ENCODE assay signal across 8 mouse cellular contexts in the genomic region with DNA sequence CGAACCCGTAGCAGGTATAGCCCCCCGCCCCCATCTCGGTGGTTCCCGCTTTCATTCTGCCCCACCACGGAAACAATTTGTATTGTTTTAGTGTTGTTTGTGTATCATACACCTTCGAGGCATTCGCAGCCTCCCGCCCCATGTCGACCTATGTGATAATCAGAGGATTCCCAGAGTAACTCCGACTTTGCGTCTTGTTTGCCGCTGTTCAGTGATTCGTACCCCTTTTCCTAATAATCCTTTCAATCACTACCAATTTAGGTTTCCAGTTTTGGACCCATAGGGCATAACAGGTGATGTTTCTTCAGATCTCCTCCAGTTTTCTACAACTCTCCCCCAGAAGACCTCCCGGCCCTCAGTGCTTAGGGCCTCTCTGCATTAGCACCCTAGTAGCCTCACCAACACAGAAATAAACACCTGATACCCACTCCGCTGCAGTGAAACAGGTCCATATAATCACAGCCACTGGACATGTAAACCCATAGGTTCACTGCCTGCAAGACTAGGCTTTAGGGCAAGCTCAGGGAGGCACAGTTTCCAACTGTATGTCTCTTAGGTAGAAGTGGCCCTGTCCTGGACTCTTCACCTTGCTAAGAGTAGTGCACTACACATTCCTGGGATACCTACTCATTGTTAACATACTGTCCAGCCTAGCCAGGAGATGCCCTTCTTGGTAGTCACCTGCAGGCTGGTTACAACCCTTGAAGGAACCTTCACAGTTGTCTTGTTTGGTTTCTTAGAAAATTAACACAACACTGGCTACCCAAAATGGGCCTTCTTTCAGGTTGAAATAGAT. TPM values are rescaled to one million over a fixed set of nuclear protein-coding genes. Genes with fewer than 3 reads are reported as not detected.
DNase-seq lines count a peak whose midpoint lies in the region; ATAC-seq and TF ChIP-seq lines count a peak whose summit lies in the region.

No protein-coding gene starts in this region.

- H3K4me1 ChIP-seq in lung, embryonic 16.5 days (replicated peaks; ENCODE audit: control insufficient read depth, insufficient read depth, low read length), result peaks cover 5% of the 10 kb centered on the region
- H3K4me1 ChIP-seq in embryonic fibroblast, embryonic 13.5 days (ENCODE audit: control insufficient read depth, insufficient read depth, low read length), result peaks cover 4% of the 10 kb centered on the region
- peaks cover 4% of the 10 kb centered on the region for H3K4me1 ChIP-seq in limb, embryonic 11.5 days (ENCODE audit: control insufficient read depth, insufficient read depth, low read length)
- H3K4me1 ChIP-seq in neural tube, embryonic 12.5 days, result peaks cover 6% of the 10 kb centered on the region

- H3K36me3 ChIP-seq in lung, embryonic 16.5 days (ENCODE audit: control insufficient read depth, insufficient read depth, low read length), result no peaks in the 10 kb centered on the region
- no peaks in the 10 kb centered on the region for H3K36me3 ChIP-seq in limb, embryonic 11.5 days (ENCODE audit: control insufficient read depth, insufficient read depth, low read length)
- peaks cover 3% of the 10 kb centered on the region; the same call in 1 of the 2 replicates for H3K36me3 ChIP-seq in neural tube, embryonic 12.5 days

- TF ChIP-seq CTCF in embryonic fibroblast, embryonic 13.5 days (IDR thresholded peaks at IDR 0.05; ENCODE audit: borderline replicate concordance, insufficient read depth, low read length), result no peak

- no peak for DNase-seq in lung, postnatal 14 days
- no peak for DNase-seq in limb, embryonic 11.5 days (ENCODE audit: low spot score)
- DNase-seq in right cerebral cortex, adult 2 months (ENCODE audit: low spot score in 2 of 2), result no peak
- no peak for DNase-seq in urinary bladder, postnatal 25 days (ENCODE audit: low spot score)
- DNase-seq in gastrocnemius, postnatal 25 days, result no peak

- H3K4me3 ChIP-seq in lung, embryonic 16.5 days (ENCODE audit: low read length), result peak overlapping the region; percentile 87
- peak overlapping the region; percentile 93 for H3K4me3 ChIP-seq in embryonic fibroblast, embryonic 13.5 days (ENCODE audit: insufficient read depth, low read length)
- peak overlapping the region; percentile 80 for H3K4me3 ChIP-seq in limb, embryonic 11.5 days (ENCODE audit: low read depth, low read length)
- peak overlapping the region; percentile 76 for H3K4me3 ChIP-seq in neural tube, embryonic 12.5 days

- peak overlapping the region; percentile 73 for H3K4me2 ChIP-seq in lung, embryonic 16.5 days (ENCODE audit: low read depth, low read length)
- peak overlapping the region; percentile 86 for H3K4me2 ChIP-seq in limb, embryonic 11.5 days (ENCODE audit: low read depth, severe bottlenecking)
- H3K4me2 ChIP-seq in neural tube, embryonic 12.5 days (replicated peaks), result peak overlapping the region; percentile 80

- 4% methylated on average over 16 of the region's 16 CpGs for WGBS in lung, embryonic 16.5 days
- 7% methylated on average over 16 of the region's 16 CpGs for whole genome bisulfite sequencing in limb, embryonic 11.5 days
- WGBS in neural tube, embryonic 12.5 days, result 9% methylated on average over 16 of the region's 16 CpGs

- no peak for TF ChIP-seq POLR2A in embryonic fibroblast, embryonic 13.5 days (IDR thresholded peaks at IDR 0.05; ENCODE audit: low read depth, low read length)

- ATAC-seq in lung, embryonic 16.5 days (ENCODE audit: low read depth), result peak; percentile 1; the same call in 1 of the 2 replicates
- ATAC-seq in limb, embryonic 11.5 days (ENCODE audit: insufficient number of reproducible peaks, low FRiP score, low TSS enrichment, low read depth), result no peak
- ATAC-seq in neural tube, embryonic 12.5 days (ENCODE audit: low FRiP score, low read depth), result peak; percentile 34; the same call in 1 of the 2 replicates

- H3K9me3 ChIP-seq in lung, embryonic 16.5 days (ENCODE audit: control insufficient read depth, low read length), result no peaks in the 10 kb centered on the region
- H3K9me3 ChIP-seq in limb, embryonic 11.5 days (ENCODE audit: control insufficient read depth, low read length), result no peaks in the 10 kb centered on the region
- H3K9me3 ChIP-seq in neural tube, embryonic 12.5 days, result no peaks in the 10 kb centered on the region

- H3K9ac ChIP-seq in lung, embryonic 16.5 days (ENCODE audit: low read length), result peak overlapping the region; percentile 93
- peak overlapping the region; percentile 85 for H3K9ac ChIP-seq in limb, embryonic 11.5 days (ENCODE audit: low read length)
- H3K9ac ChIP-seq in neural tube, embryonic 12.5 days, result peak overlapping the region; percentile 76

- no peak overlapping the region for H3K27ac ChIP-seq in lung, embryonic 16.5 days (ENCODE audit: low read length)
- H3K27ac ChIP-seq in embryonic fibroblast, embryonic 13.5 days (ENCODE audit: insufficient read depth, low read length), result no peak overlapping the region
- no peak overlapping the region for H3K27ac ChIP-seq in limb, embryonic 11.5 days (replicated peaks; ENCODE audit: low read depth, low read length)
- 0 out of 2 replicates have a peak overlapping the region, but pooled peaks have one; percentile 20 for H3K27ac ChIP-seq in neural tube, embryonic 12.5 days

- H3K27me3 ChIP-seq in lung, embryonic 16.5 days (ENCODE audit: control insufficient read depth, insufficient read depth, low read depth, low read length), result no peaks in the 10 kb centered on the region
- H3K27me3 ChIP-seq in limb, embryonic 11.5 days (ENCODE audit: control insufficient read depth, insufficient read depth, low read length), result no peaks in the 10 kb centered on the region
- H3K27me3 ChIP-seq in neural tube, embryonic 12.5 days (replicated peaks), result no peaks in the 10 kb centered on the region

RNA-seq across cellular contexts. Expression of gene Pigg, which starts 0.9 kb away (rescaled TPM):
- 7.0 and 7.4 TPM in 2 replicates for polyA plus RNA-seq in lung, embryonic 16.5 days (2015; fragmentation: Nextera tagmentation; extraction: Ambion mirVana)
- 7.9 and 8.0 TPM in 2 replicates for polyA plus RNA-seq in embryonic fibroblast, embryonic 13.5 days (2011; ENCODE audit: insufficient read length, low read depth, missing spikeins)
- 3.1 and 3.6 TPM in 2 replicates for polyA plus RNA-seq in limb, embryonic 11.5 days (2014; fragmentation: Nextera tagmentation; extraction: Ambion mirVana)
- 5.8 and 6.1 TPM in 2 replicates for polyA plus RNA-seq in neural tube, embryonic 12.5 days (2016; fragmentation: Nextera tagmentation; extraction: Ambion mirVana)
- total RNA-seq in gastrocnemius, postnatal 25 days (2021), result 1 to 10 TPM; 3.2 to 3.9 TPM

RNA-seq across cellular contexts. Expression of gene Dr1, which starts 44.6 kb away (rescaled TPM):
- polyA plus RNA-seq in lung, embryonic 16.5 days (2015; fragmentation: Nextera tagmentation; extraction: Ambion mirVana), result 40.5 and 45.3 TPM in 2 replicates
- 32.9 and 34.8 TPM in 2 replicates for polyA plus RNA-seq in embryonic fibroblast, embryonic 13.5 days (2011; ENCODE audit: insufficient read length, low read depth, missing spikeins)
- polyA plus RNA-seq in limb, embryonic 11.5 days (2014; fragmentation: Nextera tagmentation; extraction: Ambion mirVana), result 53.0 and 58.0 TPM in 2 replicates
- polyA plus RNA-seq in neural tube, embryonic 12.5 days (2016; fragmentation: Nextera tagmentation; extraction: Ambion mirVana), result 47.0 and 49.1 TPM in 2 replicates
- total RNA-seq in gastrocnemius, postnatal 25 days (2021), result 10 to 100 TPM; 14.7 to 15.6 TPM

RNA-seq across cellular contexts. Expression of gene Gm42517, which starts 54.5 kb away (rescaled TPM):
- not detected in 2 replicates for polyA plus RNA-seq in lung, embryonic 16.5 days (2015; fragmentation: Nextera tagmentation; extraction: Ambion mirVana)
- 0.27 and 0.37 TPM in 2 replicates for polyA plus RNA-seq in embryonic fibroblast, embryonic 13.5 days (2011; ENCODE audit: insufficient read length, low read depth, missing spikeins)
- not detected in 2 replicates for polyA plus RNA-seq in limb, embryonic 11.5 days (2014; fragmentation: Nextera tagmentation; extraction: Ambion mirVana)
- polyA plus RNA-seq in neural tube, embryonic 12.5 days (2016; fragmentation: Nextera tagmentation; extraction: Ambion mirVana), result 0.45 and 0.51 TPM in 2 replicates
- under 1 TPM; 0.38 to 0.56 TPM for total RNA-seq in gastrocnemius, postnatal 25 days (2021)
